Mouse (Mus musculus): ENCODE measurements at regions not wholly inside any gene's neighbourhood (a gene's known extent, or its start where the extent isn't known, plus 50 kb on each side); places are given as distances from the start of the nearest gene placed in this dataset.

- no peak for DNase-seq (ENCODE audit: low spot score in 2 of 2)
Measured at GRCm38 (mm10) chr8:95979223-95979622, 90.9 kb upstream of the Got2 start.

GRCm38 (mm10) chr8:95974889-95975288 lies 86.5 kb upstream of the Got2 start:
- DNase-seq (ENCODE audit: low spot score in 2 of 2) = no peak

- no peak for DNase-seq (ENCODE audit: low spot score in 2 of 2)
Measured at GRCm38 (mm10) chr8:95974231-95974630, 85.9 kb upstream of the Got2 start.

GRCm38 (mm10) chr8:95973571-95973970 lies 85.2 kb upstream of the Got2 start:
- DNase-seq (ENCODE audit: low spot score in 2 of 2) = no peak

GRCm38 (mm10) chr8:95968828-95969227 lies 80.5 kb upstream of the Got2 start:
- no peak for DNase-seq (ENCODE audit: low spot score in 2 of 2)

GRCm38 (mm10) chr8:95966430-95966829 lies 78.1 kb upstream of the Got2 start:
- no peak for DNase-seq (ENCODE audit: low spot score in 2 of 2)

GRCm38 (mm10) chr8:95952257-95952656 lies 63.9 kb upstream of the Got2 start:
- no peak for DNase-seq (ENCODE audit: low spot score in 2 of 2)

- peak; percentile 38 to 55 for DNase-seq (ENCODE audit: low spot score in 2 of 2)
Measured at GRCm38 (mm10) chr8:95951794-95952193, 63.4 kb upstream of the Got2 start.

All from urinary bladder, adult 18-20 months (tissue).